Mouse (Mus musculus) kidney, adult 18-20 months (tissue): ENCODE data around the gene Ankrd24.
"Not testable (repeated sequence)": the region's sequence is repeated elsewhere in the genome, so short reads cannot be mapped to it uniquely, and the experiment has no call there.

Experiments used
- DNase-seq: peaks from one replicate; pipeline ENCODE4 v3.0.0; 2021

The Ankrd24 gene

GRCm38 (mm10) chr10:81645391-81645790 lies 17.1 kb downstream of the Ankrd24 start:
- DNase-seq: no peak

- DNase-seq: peak; percentile 33
These were observed 17.7 kb downstream of the Ankrd24 start for GRCm38 (mm10) chr10:81646015-81646555.

GRCm38 (mm10) chr10:81648803-81649775 lies 20.7 kb downstream of the Ankrd24 start, which contains the start of gene Gm10778:
TSS of gene Gm10778 (plus strand) at chr10:81649059.
- peak; percentile 90 for DNase-seq

GRCm38 (mm10) chr10:81655178-81655577 lies 26.8 kb downstream of the Ankrd24 start:
- peak; percentile 1 for DNase-seq

GRCm38 (mm10) chr10:81656174-81656573 lies 27.8 kb downstream of the Ankrd24 start:
- DNase-seq: no peak

- DNase-seq: not testable (repeated sequence)
These were observed 58.8 kb downstream of the Ankrd24 start for GRCm38 (mm10) chr10:81687114-81687513.
